Mouse (Mus musculus) myocyte (in vitro differentiated cells): Measurements from ENCODE around the gene Btk. TPM values are rescaled to one million over a fixed set of nuclear protein-coding genes. Genes with fewer than 3 reads are reported as not detected.

Experiments used
- H3K27me3 ChIP-seq: one replicate; pipeline ENCODE4 v1.6.1; 2011; ENCODE audit not compliant: control insufficient read depth, insufficient read depth, insufficient read length
- H3K36me3 ChIP-seq: one replicate; pipeline ENCODE4 v1.6.1; 2011; ENCODE audit not compliant: control insufficient read depth, insufficient read depth
- H3K4me2 ChIP-seq: one replicate; pipeline ENCODE4 v1.6.1; 2011; ENCODE audit warnings: low read depth, control low read depth
- H3K4me3 ChIP-seq: one replicate; pipeline ENCODE4 v1.5.1; 2011; ENCODE audit warnings: mild to moderate bottlenecking, control low read depth, moderate library complexity
- H3K79me2 ChIP-seq: one replicate; pipeline ENCODE4 v1.6.1; 2011; ENCODE audit not compliant: control insufficient read depth, insufficient read depth
- H3ac ChIP-seq: one replicate; pipeline ENCODE4 v1.6.1; 2011; ENCODE audit not compliant: control insufficient read depth, insufficient read length
- CEBPB ChIP-seq: IDR thresholded peaks from 2 replicates; pipeline ENCODE4 v1.6.1; 2011; ENCODE audit warnings: mild to moderate bottlenecking, moderate library complexity; ENCODE audit not compliant: poor library complexity, insufficient read depth, severe bottlenecking
- E2F4 ChIP-seq: IDR thresholded peaks from one replicate; pipeline ENCODE4 v1.6.1; 2011; ENCODE audit warnings: mild to moderate bottlenecking, control low read depth, moderate library complexity; ENCODE audit not compliant: insufficient read depth
- MAX ChIP-seq: IDR thresholded peaks from one replicate; pipeline ENCODE4 v1.6.1; 2011; ENCODE audit warnings: low read depth, mild to moderate bottlenecking, control low read depth
- MYOD1 ChIP-seq, 3 experiments: IDR thresholded peaks; one replicate each; pipeline ENCODE4 v1.6.1; 2011; ENCODE audit warnings: control low read depth in 2 of 3, low read depth in 2 of 3, mild to moderate bottlenecking in 2 of 3, moderate library complexity in 1 of 3; ENCODE audit not compliant: insufficient read length in 2 of 3, control insufficient read depth in 1 of 3
- MYOG ChIP-seq, 3 experiments: IDR thresholded peaks; one replicate each; pipeline ENCODE4 v1.6.1; 2011; ENCODE audit warnings: control low read depth in 2 of 3, low read depth in 2 of 3, mild to moderate bottlenecking in 2 of 3; ENCODE audit not compliant: insufficient read length in 2 of 3, control insufficient read depth in 1 of 3, insufficient read depth in 1 of 3
- POLR2A ChIP-seq: IDR thresholded peaks from one replicate; pipeline ENCODE4 v1.6.1; 2011; ENCODE audit warnings: low read depth, mild to moderate bottlenecking, control low read depth, moderate library complexity; ENCODE audit not compliant: insufficient read length
- POLR2AphosphoS2 ChIP-seq: IDR thresholded peaks from one replicate; pipeline ENCODE4 v1.6.1; 2011; ENCODE audit warnings: low read depth, control low read depth; ENCODE audit not compliant: insufficient read length
- REST ChIP-seq: IDR thresholded peaks from one replicate; pipeline ENCODE4 v1.6.1; 2011; ENCODE audit warnings: mild to moderate bottlenecking, control low read depth, moderate library complexity; ENCODE audit not compliant: insufficient read depth, insufficient read length
- SRF ChIP-seq: IDR thresholded peaks from one replicate; pipeline ENCODE4 v1.6.1; 2011; ENCODE audit warnings: low read depth; ENCODE audit not compliant: control insufficient read depth, insufficient read length
- TCF12 ChIP-seq: IDR thresholded peaks from one replicate; pipeline ENCODE4 v1.6.1; 2011; ENCODE audit warnings: mild to moderate bottlenecking, control low read depth; ENCODE audit not compliant: poor library complexity, insufficient read depth, severe bottlenecking
- TCF3 ChIP-seq: IDR thresholded peaks from one replicate; pipeline ENCODE4 v1.6.1; 2011; ENCODE audit warnings: low read depth, control low read depth; ENCODE audit not compliant: insufficient read length
- USF1 ChIP-seq: IDR thresholded peaks from one replicate; pipeline ENCODE4 v1.6.1; 2011; ENCODE audit warnings: low read depth, mild to moderate bottlenecking, control low read depth, moderate library complexity
- polyA plus RNA-seq: library from polyadenylated mRNA; unstranded; fragments of >200 nt; fragmentation: generic; extraction: Trizol; gene quantifications from one replicate; pipeline ENCODE4 v1.2.1, GENCODE M21; 2012; ENCODE audit warnings: missing spikeins

Gene Btk
- polyA plus RNA-seq: not detected

GRCm38 (mm10) chrX:134582888-134583669, at the start of gene Btk:
Gene Btk, minus strand, starts transcription at chrX:134583570.
- Histone ChIP-seq H3K79me2 (peaks cover 19% of the 10 kb centered on the region), H3ac (no peak within 1 kb of the TSS), H3K4me2 (no peak within 1 kb of the TSS), H3K4me3 (no peak within 1 kb of the TSS), H3K36me3 (peaks cover 7% of the 10 kb centered on the region), H3K27me3 (no peaks in the 10 kb centered on the region)
- TF ChIP-seq E2F4 (no peak), USF1 (no peak), POLR2A (no peak), MYOD1 (IDR thresholded peaks at IDR 0.05; ENCODE audit: control insufficient read depth in 1 of 3, insufficient read length in 2 of 3, low read depth in 2 of 3) (no peak), REST (no peak), MAX (no peak), TCF3 (no peak), SRF (no peak), CEBPB (no peak), MYOG (IDR thresholded peaks at IDR 0.05; ENCODE audit: control insufficient read depth in 1 of 3, insufficient read depth in 1 of 3, insufficient read length in 2 of 3, low read depth in 2 of 3) (no peak), TCF12 (no peak), POLR2AphosphoS2 (no peak)

GRCm38 (mm10) chrX:134632710-134633109, 49.3 kb upstream of the Btk start:
- H3K4me3 ChIP-seq: no peak overlapping the region

GRCm38 (mm10) chrX:134628200-134628599, 44.8 kb upstream of the Btk start:
- no peak overlapping the region for H3ac ChIP-seq
- no peaks in the 10 kb centered on the region for H3K27me3 ChIP-seq
- H3K4me3 ChIP-seq: no peak overlapping the region
- no peak overlapping the region for H3K4me2 ChIP-seq
- TF ChIP-seq TCF12 (no peak), MYOD1 (IDR thresholded peaks at IDR 0.05; ENCODE audit: control insufficient read depth in 1 of 3, insufficient read length in 2 of 3, low read depth in 2 of 3) (no peak), SRF (no peak), CEBPB (no peak), TCF3 (no peak), MYOG (IDR thresholded peaks at IDR 0.05; ENCODE audit: control insufficient read depth in 1 of 3, insufficient read depth in 1 of 3, insufficient read length in 2 of 3, low read depth in 2 of 3) (no peak), POLR2AphosphoS2 (no peak), POLR2A (no peak), E2F4 (no peak), MAX (no peak), USF1 (no peak), REST (no peak)
- H3K79me2 ChIP-seq: no peaks in the 10 kb centered on the region
- H3K36me3 ChIP-seq: no peaks in the 10 kb centered on the region

More at GRCm38 (mm10) chrX:134632710-134633109, 49.3 kb upstream of the Btk start:
- no peak for TF ChIP-seq USF1
- TF ChIP-seq E2F4: no peak
- TF ChIP-seq POLR2AphosphoS2: no peak
- no peak for TF ChIP-seq MAX
- no peak for TF ChIP-seq MYOG (IDR thresholded peaks at IDR 0.05; ENCODE audit: control insufficient read depth in 1 of 3, insufficient read depth in 1 of 3, insufficient read length in 2 of 3, low read depth in 2 of 3)
- TF ChIP-seq SRF: no peak
- TF ChIP-seq CEBPB: no peak
- TF ChIP-seq REST: no peak
- TF ChIP-seq MYOD1 (IDR thresholded peaks at IDR 0.05; ENCODE audit: control insufficient read depth in 1 of 3, insufficient read length in 2 of 3, low read depth in 2 of 3): no peak
- TF ChIP-seq POLR2A: no peak
- TF ChIP-seq TCF3: no peak
- no peak overlapping the region for H3ac ChIP-seq
- no peak overlapping the region for H3K4me2 ChIP-seq
- H3K79me2 ChIP-seq: no peaks in the 10 kb centered on the region
- no peaks in the 10 kb centered on the region for H3K36me3 ChIP-seq
- H3K27me3 ChIP-seq: no peaks in the 10 kb centered on the region

- H3K27me3 ChIP-seq: no peaks in the 10 kb centered on the region
- H3K4me2 ChIP-seq: no peak overlapping the region
- H3K79me2 ChIP-seq: no peaks in the 10 kb centered on the region
- no peak overlapping the region for H3K4me3 ChIP-seq
- no peaks in the 10 kb centered on the region for H3K36me3 ChIP-seq
- H3ac ChIP-seq: no peak overlapping the region
- TF ChIP-seq TCF12 (no peak), REST (no peak), POLR2A (no peak), MAX (no peak), MYOG (IDR thresholded peaks at IDR 0.05; ENCODE audit: control insufficient read depth in 1 of 3, insufficient read depth in 1 of 3, insufficient read length in 2 of 3, low read depth in 2 of 3) (no peak)
Observed at GRCm38 (mm10) chrX:134623350-134623749, 40.0 kb upstream of the Btk start.
